Mouse (Mus musculus): ENCODE measurements at regions not wholly inside any gene's neighbourhood (a gene's known extent, or its start where the extent isn't known, plus 50 kb on each side); places are given as distances from the start of the nearest gene placed in this dataset.
A peak's percentile ranks its signal among the peaks of the same experiment; 100 is the strongest.

GRCm38 (mm10) chr11:19760861-19761693 lies 163.1 kb upstream of the Spred2 start:
- 7% methylated on average over 16 of the region's 16 CpGs for WGBS
- H3K27me3 ChIP-seq (replicated peaks; ENCODE audit: control insufficient read depth, insufficient read depth, low read length): no peaks in the 10 kb centered on the region
- DNase-seq: peak; percentile 66
- H3K36me3 ChIP-seq (ENCODE audit: control insufficient read depth, insufficient read depth, low read length): no peaks in the 10 kb centered on the region
- H3K4me1 ChIP-seq (ENCODE audit: control insufficient read depth, insufficient read depth, low read length): no peaks in the 10 kb centered on the region
- no peak overlapping the region for H3K27ac ChIP-seq (ENCODE audit: insufficient read depth, low read depth, low read length)
- H3K4me3 ChIP-seq (ENCODE audit: insufficient read depth, low read depth, low read length): peak overlapping the region; percentile 25; the same call in 1 of the 2 replicates
- TF ChIP-seq CTCF (conservative IDR thresholded peaks at IDR 0.05; ENCODE audit: insufficient read depth, insufficient read length, low read depth, low read length): peak; percentile 50
- TF ChIP-seq POLR2A (IDR thresholded peaks at IDR 0.05; ENCODE audit: low read depth, low read length): no peak

GRCm38 (mm10) chr11:19761694-19761976 lies 162.5 kb upstream of the Spred2 start:
- TF ChIP-seq CTCF (conservative IDR thresholded peaks at IDR 0.05; ENCODE audit: insufficient read depth, insufficient read length, low read depth, low read length) (no peak), POLR2A (IDR thresholded peaks at IDR 0.05; ENCODE audit: low read depth, low read length) (no peak)
- DNase-seq: peak; percentile 7

DNA sequence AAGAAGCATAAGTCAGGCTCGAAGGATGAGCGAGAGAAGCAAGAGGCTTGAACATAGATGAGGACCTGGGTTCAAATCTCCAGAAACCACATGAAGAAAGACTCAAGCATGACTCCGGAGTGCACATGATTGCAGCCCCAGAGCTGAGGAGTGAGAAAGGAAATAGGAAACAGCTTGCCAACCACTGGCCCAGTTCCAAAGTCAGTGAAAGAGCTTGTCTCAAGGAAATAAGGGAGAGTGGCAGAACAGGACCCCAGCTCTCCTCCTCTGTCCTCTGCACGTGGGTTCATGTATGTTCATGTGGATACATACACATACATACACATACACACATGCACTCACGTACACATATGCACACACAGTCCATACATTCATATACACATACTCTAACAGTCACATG lies 156.9 kb upstream of the Spred2 start:
- Histone ChIP-seq H3K27me3 (replicated peaks; ENCODE audit: control insufficient read depth, insufficient read depth, low read length) (no peaks in the 10 kb centered on the region), H3K27ac (ENCODE audit: insufficient read depth, low read depth, low read length) (no peak overlapping the region), H3K4me3 (ENCODE audit: insufficient read depth, low read depth, low read length) (no peak overlapping the region), H3K4me1 (ENCODE audit: control insufficient read depth, insufficient read depth, low read length) (no peaks in the 10 kb centered on the region), H3K36me3 (ENCODE audit: control insufficient read depth, insufficient read depth, low read length) (no peaks in the 10 kb centered on the region)
- 81% methylated on average over 5 of the region's 5 CpGs for WGBS
- no peak for TF ChIP-seq CTCF (conservative IDR thresholded peaks at IDR 0.05; ENCODE audit: insufficient read depth, insufficient read length, low read depth, low read length)
- no peak for TF ChIP-seq POLR2A (IDR thresholded peaks at IDR 0.05; ENCODE audit: low read depth, low read length)
- no peak for DNase-seq

More at GRCm38 (mm10) chr11:19761694-19761976, 162.5 kb upstream of the Spred2 start:
- Histone ChIP-seq H3K36me3 (ENCODE audit: control insufficient read depth, insufficient read depth, low read length) (no peaks in the 10 kb centered on the region), H3K27me3 (replicated peaks; ENCODE audit: control insufficient read depth, insufficient read depth, low read length) (no peaks in the 10 kb centered on the region), H3K4me3 (ENCODE audit: insufficient read depth, low read depth, low read length) (no peak overlapping the region), H3K4me1 (ENCODE audit: control insufficient read depth, insufficient read depth, low read length) (no peaks in the 10 kb centered on the region), H3K27ac (ENCODE audit: insufficient read depth, low read depth, low read length) (no peak overlapping the region)
- 55% methylated on average over 4 of the region's 4 CpGs for WGBS

- Histone ChIP-seq H3K36me3 (ENCODE audit: control insufficient read depth, insufficient read depth, low read length) (no peaks in the 10 kb centered on the region), H3K4me3 (ENCODE audit: insufficient read depth, low read depth, low read length) (no peak overlapping the region), H3K27me3 (replicated peaks; ENCODE audit: control insufficient read depth, insufficient read depth, low read length) (no peaks in the 10 kb centered on the region), H3K27ac (ENCODE audit: insufficient read depth, low read depth, low read length) (no peak overlapping the region), H3K4me1 (ENCODE audit: control insufficient read depth, insufficient read depth, low read length) (no peaks in the 10 kb centered on the region)
- TF ChIP-seq CTCF (conservative IDR thresholded peaks at IDR 0.05; ENCODE audit: insufficient read depth, insufficient read length, low read depth, low read length) (no peak), POLR2A (IDR thresholded peaks at IDR 0.05; ENCODE audit: low read depth, low read length) (no peak)
- no peak for DNase-seq
- 91% methylated on average over 9 of the region's 9 CpGs for WGBS
Measured at GRCm38 (mm10) chr11:19767871-19768270, 156.3 kb upstream of the Spred2 start.

DNA sequence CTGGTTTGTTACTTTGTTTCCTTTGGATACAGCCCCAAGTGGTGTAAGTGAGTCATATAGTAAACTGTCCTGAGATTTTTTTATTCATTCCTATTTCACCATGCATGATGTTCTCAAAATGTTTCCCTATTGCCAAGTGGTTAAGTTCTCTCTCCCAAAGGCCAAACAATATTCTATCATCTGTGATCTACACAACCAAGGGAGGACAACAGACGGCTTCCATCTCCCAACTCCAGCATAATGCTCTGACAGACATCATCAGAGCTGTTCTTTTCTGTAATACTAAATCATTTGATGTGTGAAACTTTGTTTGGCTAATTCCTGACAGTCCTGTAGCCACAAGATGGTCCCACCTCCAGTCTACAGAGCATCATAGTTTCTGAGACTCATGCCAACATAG lies 155.2 kb upstream of the Spred2 start:
- Histone ChIP-seq H3K27me3 (replicated peaks; ENCODE audit: control insufficient read depth, insufficient read depth, low read length) (no peaks in the 10 kb centered on the region), H3K36me3 (ENCODE audit: control insufficient read depth, insufficient read depth, low read length) (no peaks in the 10 kb centered on the region), H3K27ac (ENCODE audit: insufficient read depth, low read depth, low read length) (no peak overlapping the region), H3K4me3 (ENCODE audit: insufficient read depth, low read depth, low read length) (no peak overlapping the region), H3K4me1 (ENCODE audit: control insufficient read depth, insufficient read depth, low read length) (no peaks in the 10 kb centered on the region)
- no peak for DNase-seq
- TF ChIP-seq CTCF (conservative IDR thresholded peaks at IDR 0.05; ENCODE audit: insufficient read depth, insufficient read length, low read depth, low read length) (no peak), POLR2A (IDR thresholded peaks at IDR 0.05; ENCODE audit: low read depth, low read length) (no peak)
- 95% methylated on average over 1 of the region's 1 CpGs for WGBS

- no peak for DNase-seq
- TF ChIP-seq POLR2A (IDR thresholded peaks at IDR 0.05; ENCODE audit: low read depth, low read length): no peak
- no peak for TF ChIP-seq CTCF (conservative IDR thresholded peaks at IDR 0.05; ENCODE audit: insufficient read depth, insufficient read length, low read depth, low read length)
Measured at GRCm38 (mm10) chr11:19774010-19774409, 150.2 kb upstream of the Spred2 start.

DNA sequence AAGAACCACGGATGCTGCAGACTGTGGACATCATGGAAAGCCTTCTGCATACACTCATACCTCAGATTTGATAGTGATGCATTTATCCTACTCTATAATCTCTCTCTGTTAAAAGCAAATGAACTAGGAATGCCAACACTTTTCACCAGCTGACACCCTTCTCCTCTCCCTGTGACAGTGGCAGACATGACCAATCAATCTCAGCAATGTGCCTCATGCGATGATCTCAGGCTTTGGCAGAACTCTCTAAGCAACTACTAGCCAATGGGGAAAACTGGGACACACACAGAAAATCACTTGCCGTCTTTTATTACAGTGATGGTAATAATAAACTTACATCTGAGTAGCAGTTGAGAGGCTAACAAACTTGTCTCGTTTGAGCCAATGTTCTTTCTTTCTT lies 148.4 kb upstream of the Spred2 start:
- Histone ChIP-seq H3K27ac (ENCODE audit: insufficient read depth, low read depth, low read length) (no peak overlapping the region), H3K27me3 (replicated peaks; ENCODE audit: control insufficient read depth, insufficient read depth, low read length) (no peaks in the 10 kb centered on the region; the same call in 1 of the 2 replicates), H3K4me3 (ENCODE audit: insufficient read depth, low read depth, low read length) (no peak overlapping the region), H3K4me1 (ENCODE audit: control insufficient read depth, insufficient read depth, low read length) (no peaks in the 10 kb centered on the region), H3K36me3 (ENCODE audit: control insufficient read depth, insufficient read depth, low read length) (no peaks in the 10 kb centered on the region)
- 78% methylated on average over 4 of the region's 4 CpGs for whole genome bisulfite sequencing
- TF ChIP-seq CTCF (conservative IDR thresholded peaks at IDR 0.05; ENCODE audit: insufficient read depth, insufficient read length, low read depth, low read length): no peak
- no peak for TF ChIP-seq POLR2A (IDR thresholded peaks at IDR 0.05; ENCODE audit: low read depth, low read length)
- no peak for DNase-seq

More at GRCm38 (mm10) chr11:19774010-19774409, 150.2 kb upstream of the Spred2 start:
- no peaks in the 10 kb centered on the region; the same call in 1 of the 2 replicates for H3K27me3 ChIP-seq (replicated peaks; ENCODE audit: control insufficient read depth, insufficient read depth, low read length)
- H3K4me1 ChIP-seq (ENCODE audit: control insufficient read depth, insufficient read depth, low read length): no peaks in the 10 kb centered on the region
- H3K27ac ChIP-seq (ENCODE audit: insufficient read depth, low read depth, low read length): no peak overlapping the region
- H3K4me3 ChIP-seq (ENCODE audit: insufficient read depth, low read depth, low read length): no peak overlapping the region
- no peaks in the 10 kb centered on the region for H3K36me3 ChIP-seq (ENCODE audit: control insufficient read depth, insufficient read depth, low read length)
- WGBS: 38% methylated on average over 9 of the region's 9 CpGs

Data from kidney, adult 2 months (tissue).